Mouse (Mus musculus) large intestine, adult 2 months (tissue): ENCODE data around the gene Nmur2. TPM values are rescaled to one million over a fixed set of nuclear protein-coding genes. Genes with fewer than 3 reads are reported as not detected.

Source experiments
- DNase-seq: peaks from one replicate; pipeline ENCODE4 v3.0.0-alpha.2; 2012; ENCODE audit warnings: low read depth, low spot score
- WGBS: fragments of 180-500 bp; shearing (Covaris S2); methylation state at CpG from one replicate; pipeline ENCODE4 v1.1.7; 2018; 5-methylcytosine and 5-hydroxymethylcytosine counted together
- polyA plus RNA-seq: library from polyadenylated mRNA; depleted of rRNA; stranded (reverse); fragments of >200 nt; gene quantifications from 2 replicates; pipeline ENCODE4 v1.2.3, GENCODE M21; 2012; rRNA removed

The Nmur2 gene
- 0.32 and 1.4 TPM in 2 replicates for polyA plus RNA-seq

DNA sequence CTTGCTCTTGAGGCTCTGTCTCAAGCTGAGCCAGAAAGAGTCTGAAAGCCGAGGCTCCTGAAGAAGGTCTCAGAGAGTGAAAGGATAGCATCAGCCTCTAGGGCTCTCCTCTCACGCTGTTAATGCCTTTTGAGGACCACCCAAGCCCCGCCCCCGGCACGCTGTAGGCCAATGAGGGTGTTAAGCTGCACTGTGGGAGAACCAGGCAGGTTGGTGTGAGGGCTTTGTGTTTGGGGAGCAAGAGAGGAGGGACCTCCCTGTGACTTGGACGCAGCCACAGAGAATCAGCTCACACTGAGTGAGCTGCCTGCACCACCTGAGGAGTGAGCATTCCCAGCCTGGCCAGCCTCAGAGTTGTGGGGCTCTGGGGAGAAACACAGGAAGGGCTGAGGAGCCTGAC is at the start of gene Nmur2:
Nmur2 (minus strand) TSS at position 94 of the 400 bp plus-strand sequence.
- DNase-seq, result no peak

DNA sequence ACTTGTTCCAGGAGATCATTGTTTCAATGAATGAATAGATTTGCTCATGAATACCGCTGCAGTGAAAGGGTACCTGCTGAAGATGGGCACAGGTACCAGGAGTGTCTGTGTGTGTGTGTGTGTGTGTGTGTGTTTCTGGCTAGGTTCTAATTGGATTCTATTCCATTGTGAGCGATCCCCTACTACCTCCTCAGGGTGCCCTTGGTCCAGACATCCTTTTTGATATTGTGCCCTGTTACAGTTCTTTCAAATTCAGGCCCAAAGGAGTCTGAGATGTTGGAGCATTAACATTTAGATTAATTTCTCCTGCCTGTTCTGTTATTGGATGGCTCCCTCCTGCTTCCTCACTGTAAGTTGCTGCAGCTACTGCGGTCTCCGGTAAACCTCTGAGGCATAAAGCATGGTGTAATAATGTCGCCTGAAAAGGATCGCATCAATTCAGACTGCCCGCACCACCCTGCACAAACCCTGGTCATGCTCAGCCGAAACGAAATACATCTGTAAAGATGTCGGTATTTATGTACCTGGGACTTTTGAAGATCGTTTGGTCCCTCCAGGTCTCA is 48.4 kb upstream of the Nmur2 start:
- 87% methylated on average over 11 of the region's 11 CpGs for WGBS

More for the DNA sequence above, at the start of gene Nmur2:
- WGBS, result 8% methylated on average over 6 of the region's 6 CpGs

DNA sequence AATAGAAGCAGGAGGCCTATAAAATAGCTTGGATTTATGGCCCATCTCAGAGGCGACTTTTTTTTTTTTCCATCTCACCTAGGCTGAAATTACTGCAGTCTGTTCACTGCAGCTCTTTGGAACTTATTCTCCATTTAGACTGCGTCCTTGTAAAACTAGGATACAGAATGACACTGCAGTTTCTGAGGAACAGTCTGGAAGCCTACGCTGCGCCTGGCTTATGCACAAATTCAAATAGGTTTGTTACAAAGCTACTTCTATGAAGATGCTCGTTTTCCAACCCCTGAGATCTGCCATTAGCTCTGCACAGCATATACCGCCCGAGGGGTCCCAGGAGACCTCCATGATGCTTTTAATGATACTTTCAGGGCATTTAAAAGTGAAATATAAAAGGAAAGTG is 31.3 kb upstream of the Nmur2 start:
- WGBS, result 62% methylated on average over 7 of the region's 7 CpGs

More for the DNA sequence above, 48.4 kb upstream of the Nmur2 start:
- DNase-seq, result no peak

DNA sequence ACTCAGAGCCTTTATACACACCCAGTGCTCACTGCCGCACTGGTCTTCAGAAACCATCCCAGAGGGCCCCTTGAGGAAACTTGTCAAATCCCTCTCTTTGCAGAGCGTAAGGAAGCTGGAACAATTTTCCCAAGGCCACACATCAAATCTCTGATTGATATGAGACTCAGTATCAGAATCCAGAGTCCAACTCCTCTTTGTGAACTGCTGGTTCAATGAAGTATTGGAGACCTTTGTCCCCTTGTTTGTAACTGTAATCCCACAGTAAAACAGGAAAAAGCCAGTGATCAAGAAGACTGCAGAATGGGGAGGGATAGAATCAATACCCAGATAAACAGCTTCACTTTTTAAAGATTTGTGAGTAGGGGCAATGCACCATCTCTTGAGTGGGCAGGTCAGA is 28.8 kb upstream of the Nmur2 start:
- WGBS, result 44% methylated on average over 2 of the region's 2 CpGs
- DNase-seq, result no peak

More for the DNA sequence above, 31.3 kb upstream of the Nmur2 start:
- DNase-seq, result no peak

DNA sequence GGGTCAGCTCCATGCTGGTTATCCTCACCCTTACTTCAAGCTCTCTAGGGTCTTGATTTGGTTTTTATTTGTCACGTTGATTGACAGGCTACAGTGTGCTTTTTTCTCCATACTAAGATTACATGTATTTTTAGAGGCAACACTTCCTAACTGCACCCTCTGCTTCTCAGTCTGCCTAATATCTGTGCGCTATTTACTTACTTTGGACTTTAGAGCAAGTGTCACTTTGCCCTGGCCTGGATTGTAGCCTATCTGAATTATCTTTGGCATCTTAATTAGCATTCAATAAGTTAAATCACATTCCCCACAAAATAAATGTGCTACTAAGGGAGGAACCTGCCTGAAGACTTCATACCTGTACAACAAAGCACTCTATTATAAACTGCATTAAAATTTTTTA is 24.3 kb upstream of the Nmur2 start:
- 59% methylated on average over 2 of the region's 2 CpGs for WGBS

DNA sequence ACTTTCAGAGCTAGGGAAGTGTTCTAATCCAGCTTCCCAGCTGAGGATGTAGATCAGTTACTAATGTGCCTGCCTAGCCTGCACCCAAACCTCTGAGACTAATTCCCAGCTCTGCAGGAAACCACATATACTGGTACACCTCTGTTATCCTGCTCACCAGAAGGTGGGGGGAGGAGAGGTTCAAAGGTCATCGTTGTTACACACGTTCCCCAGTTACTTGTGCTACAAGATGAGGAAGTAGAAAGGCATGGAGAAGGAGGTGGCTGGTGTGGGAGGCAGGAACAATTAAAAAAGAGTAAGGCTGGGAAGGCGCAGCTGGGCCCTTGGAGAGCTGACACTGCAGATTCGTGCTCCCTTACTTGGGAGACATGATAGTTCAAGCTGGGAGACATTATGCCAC is 23.8 kb upstream of the Nmur2 start:
- DNase-seq, result peak; percentile 72
- WGBS, result 19% methylated on average over 4 of the region's 4 CpGs

More for the DNA sequence above, 24.3 kb upstream of the Nmur2 start:
- no peak for DNase-seq

DNA sequence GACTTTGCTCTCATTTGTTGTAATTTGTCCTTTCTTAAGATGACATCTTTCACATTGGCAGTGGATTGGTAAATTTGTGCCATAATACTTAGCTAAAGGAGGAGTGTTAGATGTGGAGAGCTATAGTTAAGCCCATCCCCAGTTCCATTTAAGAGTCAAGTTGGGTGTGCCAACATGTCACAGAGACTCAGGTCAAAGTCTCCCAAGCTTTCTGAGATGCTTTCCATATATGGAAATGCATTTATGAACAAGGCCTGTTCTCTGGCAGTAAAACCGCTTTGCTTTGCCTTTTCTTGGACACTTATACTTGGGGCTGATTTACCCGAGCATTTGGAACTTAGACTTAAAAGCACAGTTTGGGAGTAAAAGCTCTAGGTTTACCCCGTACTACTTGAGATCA is 18.4 kb upstream of the Nmur2 start:
- 18% methylated on average over 3 of the region's 3 CpGs for WGBS

DNA sequence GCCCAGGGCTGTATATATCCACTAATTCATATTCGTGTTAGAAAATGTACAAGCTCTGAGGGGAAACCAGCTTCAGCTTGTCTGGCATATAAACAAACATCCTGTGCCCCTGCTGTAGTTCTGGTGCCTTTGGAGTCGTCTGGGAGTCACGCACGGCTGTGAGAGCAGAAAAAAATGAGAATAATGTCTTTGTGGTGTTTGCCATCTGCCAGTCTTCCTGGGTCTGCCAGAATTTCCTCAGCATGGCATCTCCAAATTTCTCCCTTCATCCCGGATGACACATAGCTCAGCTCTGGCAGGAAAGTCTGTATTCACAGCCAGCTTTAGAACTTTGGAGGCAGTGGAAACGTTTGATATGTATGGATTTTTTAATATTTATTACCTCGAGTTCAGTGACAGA is 13.6 kb upstream of the Nmur2 start:
- 67% methylated on average over 7 of the region's 7 CpGs for WGBS
- DNase-seq, result no peak

More for the DNA sequence above, 18.4 kb upstream of the Nmur2 start:
- peak; percentile 54 for DNase-seq

DNA sequence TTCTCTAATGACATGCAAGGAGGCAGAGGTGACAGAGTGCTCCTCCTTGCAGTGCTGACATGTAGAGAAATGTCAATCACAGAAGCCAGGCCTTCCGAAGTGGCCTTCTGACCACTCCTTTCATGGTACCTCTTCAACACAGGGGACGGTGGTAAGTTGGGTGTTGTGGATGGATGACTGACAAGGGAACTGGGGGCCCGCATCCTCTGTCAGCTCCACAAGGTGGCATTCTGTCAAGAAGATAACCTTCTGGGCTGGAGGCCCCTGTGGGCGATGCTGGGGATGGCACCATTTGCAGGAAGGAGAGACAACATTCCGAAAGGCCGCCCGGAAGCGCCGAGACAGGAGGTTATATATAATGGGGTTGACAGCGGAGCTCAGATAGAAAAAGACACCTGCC is 14.0 kb downstream of the Nmur2 start:
- no peak for DNase-seq
- 85% methylated on average over 10 of the region's 10 CpGs for WGBS

DNA sequence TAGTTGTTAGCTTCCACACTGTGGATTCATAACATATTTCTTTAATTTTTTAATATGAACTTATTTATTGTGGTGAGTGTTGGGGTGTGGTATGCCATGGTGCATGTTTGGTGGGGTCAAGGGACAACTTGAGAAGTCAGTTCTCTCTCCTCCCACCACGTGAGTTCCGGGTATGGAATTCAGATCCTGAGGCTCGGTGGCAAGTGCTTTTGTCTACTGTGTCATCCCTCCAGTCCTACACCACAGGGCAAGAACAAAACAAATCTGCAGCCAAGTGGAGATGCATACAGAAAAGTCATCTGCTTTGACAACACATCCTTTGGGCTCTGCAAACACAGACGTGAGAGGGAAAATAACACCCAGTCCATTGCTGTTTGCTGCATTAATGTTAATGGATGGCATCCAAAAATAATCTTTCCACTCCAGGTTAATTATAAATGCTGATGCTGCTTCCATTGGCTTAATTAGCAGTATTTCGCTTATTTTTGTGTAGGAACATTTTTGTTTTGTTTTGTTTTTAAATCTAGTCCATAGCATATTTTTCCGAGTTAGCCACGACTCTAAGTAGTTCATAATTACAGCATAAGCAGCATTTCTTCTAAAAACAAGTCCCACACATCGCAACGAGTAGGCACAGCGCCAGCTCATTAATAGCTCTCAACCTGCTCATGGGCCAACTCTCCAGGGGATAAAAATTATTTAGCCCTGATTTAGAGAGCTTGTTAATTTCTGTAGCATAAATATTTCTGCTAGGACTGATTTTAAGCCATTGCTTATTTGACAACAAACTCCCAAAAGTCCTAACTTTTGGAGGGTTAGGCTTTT is 14.9 kb downstream of the Nmur2 start:
- 73% methylated on average over 10 of the region's 10 CpGs for WGBS
- DNase-seq, result no peak

DNA sequence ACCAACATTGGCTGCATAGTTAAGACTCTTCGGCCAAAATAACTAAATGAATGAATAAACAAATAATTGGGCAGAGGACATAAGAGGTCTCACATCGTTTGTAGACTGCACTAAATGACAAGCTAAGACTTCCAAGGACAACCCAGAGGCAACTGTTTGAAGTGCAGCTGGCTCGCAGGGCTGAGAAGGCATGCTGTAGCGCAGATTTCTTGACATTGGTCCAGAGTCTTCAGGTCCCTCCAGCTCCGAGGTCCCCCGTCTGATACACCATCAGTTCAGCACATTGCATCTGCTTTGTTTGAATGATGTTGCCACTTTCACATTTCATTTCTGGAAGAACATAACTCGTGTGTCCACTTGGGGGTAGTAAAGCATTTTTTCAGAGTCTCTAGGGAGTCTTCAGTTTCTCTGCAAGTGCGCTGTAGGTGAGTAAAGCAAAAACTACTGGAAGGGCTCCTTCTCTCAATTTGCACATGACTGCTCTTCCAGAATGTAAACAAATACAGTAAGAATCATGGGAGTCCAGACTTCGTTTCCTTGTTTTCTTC is 27.2 kb downstream of the Nmur2 start:
- DNase-seq, result no peak
- 38% methylated on average over 9 of the region's 9 CpGs for WGBS

DNA sequence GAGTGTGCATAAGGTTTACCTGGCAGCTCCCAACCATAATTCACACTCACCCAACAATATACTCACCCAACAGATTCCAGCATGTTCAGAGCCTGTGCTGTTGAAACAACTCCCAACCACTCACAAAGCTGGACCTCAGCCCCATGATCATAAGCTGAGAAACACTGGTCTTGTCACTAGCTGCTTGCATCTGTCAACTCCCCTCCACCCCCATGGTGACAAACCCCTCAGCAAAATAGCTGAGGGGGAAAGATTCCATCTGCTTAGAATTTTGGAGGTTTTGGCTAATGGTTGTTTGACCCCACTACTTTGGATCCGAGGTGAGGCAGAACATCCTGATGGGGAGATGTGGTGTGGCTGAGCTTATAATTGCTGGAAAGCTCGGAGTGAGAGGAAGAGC is 28.4 kb downstream of the Nmur2 start:
- no peak for DNase-seq
- WGBS, result 66% methylated on average over 2 of the region's 2 CpGs

DNA sequence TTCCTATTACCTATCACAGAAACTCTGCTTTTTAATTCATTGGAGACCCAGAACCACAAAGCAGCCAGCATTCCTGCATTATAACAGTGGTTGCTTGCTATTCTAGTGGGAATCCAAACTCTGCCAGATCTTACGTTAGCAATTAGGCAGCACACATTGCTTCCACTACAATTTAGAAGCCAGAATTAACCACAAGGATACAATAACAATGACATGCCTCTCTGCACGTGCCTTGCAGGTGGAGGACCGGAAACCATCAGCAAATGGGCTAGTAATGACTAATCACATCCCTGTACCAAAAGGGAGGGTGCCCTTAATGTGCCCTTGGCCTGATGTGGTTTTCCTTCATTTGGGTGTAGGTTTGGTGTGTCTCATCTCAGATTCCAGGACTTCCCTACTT is 32.5 kb downstream of the Nmur2 start:
- WGBS, result 54% methylated on average over 3 of the region's 3 CpGs
- DNase-seq, result no peak

DNA sequence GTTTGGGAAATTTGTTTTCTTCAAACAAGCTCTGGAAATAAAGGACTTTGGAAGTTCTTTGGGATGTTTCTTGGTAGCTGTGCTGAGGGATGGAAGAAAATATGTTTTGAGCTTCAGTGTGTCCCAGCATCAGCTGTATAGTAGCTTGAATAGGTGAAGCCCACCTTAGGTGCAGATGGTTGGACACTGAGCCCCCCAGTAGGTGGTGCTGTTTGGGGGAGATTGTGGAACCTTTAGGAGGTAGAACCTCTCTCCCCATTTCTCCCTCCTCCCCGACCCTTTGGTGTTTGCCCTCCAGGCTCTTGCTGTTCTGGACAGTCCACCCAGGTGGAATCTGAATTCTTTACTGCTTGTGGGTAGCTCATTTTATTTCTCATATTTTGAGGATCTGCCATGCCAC is 48.0 kb downstream of the Nmur2 start:
- no peak for DNase-seq
- WGBS, result 30% methylated on average over 1 of the region's 1 CpGs

DNA sequence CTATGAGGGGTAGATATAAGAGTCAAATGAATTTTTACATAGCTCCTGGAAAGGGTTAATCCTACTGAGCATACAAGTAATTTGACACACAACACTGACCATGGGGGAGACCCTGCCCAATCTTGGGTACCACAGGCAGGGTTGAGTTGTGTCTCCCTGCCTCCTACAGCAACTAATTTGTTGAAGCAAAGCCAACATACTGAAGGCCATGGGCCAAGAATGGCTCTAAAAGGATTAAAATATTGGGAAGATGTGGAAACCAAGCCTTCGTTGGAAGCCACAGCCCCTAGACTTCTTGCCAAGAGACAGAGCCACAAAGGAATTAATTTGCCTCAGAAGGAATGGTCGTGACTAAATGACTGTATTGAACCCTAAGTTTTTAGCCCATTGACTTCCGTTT is 48.7 kb downstream of the Nmur2 start:
- WGBS, result 54% methylated on average over 3 of the region's 3 CpGs
- DNase-seq, result no peak

DNA sequence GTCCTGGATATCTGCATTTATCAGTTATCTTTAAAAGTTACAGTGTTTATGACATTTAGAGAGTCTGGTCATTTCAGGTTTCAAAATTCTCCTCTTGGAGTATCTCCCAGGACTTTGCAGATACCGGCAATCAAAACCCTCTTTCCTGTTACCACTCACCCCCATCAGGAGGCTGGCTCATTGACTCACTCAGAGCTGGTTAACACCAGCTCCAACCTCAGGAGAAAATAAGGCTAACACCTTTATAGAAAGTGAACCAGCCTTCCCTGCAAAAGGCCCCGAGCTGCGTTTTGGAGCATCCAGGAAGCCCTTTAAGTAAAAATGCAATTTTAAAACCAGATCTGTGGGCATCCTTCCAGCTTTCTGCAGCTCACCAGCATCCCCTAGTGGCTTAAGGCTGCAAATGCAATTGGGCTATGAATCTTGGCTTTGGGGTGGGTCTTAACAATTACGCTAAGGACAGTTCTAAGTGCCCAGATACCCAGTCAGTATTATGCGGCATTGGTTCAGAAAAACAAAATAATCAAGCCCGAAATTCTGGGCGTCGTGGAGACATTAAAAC is 49.2 kb downstream of the Nmur2 start:
- no peak for DNase-seq
- 12% methylated on average over 8 of the region's 8 CpGs for WGBS

DNA sequence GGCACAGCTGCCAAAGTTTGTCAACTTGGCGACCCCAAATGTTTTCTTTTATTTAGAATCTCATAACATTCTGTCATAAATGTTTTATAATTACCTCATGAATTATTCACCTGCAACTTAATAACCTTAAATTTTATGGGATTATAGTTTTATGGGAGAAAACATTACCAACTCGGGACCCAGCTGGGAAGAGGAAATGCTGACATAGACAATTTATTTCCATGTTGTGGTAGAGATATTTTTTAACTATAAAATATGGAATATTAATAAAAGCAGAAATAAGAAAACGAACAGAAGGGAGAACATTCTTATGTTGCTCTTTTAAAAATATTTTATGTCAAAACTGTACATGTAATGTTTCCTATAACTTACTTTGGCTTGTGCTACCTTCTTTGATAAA is 56.2 kb downstream of the Nmur2 start:
- 33% methylated on average over 3 of the region's 3 CpGs for WGBS
- DNase-seq, result no peak

DNA sequence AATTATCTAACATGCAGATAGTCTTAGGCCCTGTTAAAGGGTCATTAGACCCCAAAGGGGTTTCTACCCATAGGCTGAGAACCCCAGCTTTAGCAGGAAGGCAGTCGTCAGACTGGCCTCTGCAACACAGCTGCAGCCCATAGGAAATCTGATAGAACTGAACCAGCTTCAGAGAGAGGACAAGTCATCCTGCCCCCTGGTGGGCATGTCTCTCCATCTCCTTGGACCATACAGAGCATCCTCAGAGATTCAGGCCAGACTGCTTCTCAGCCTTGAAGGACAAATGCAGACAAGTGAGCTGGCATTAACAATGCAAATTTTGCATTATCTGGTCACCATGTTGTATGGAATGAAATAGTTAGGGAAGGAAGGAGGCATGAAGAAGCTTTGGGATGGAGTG is 59.2 kb downstream of the Nmur2 start:
- DNase-seq, result no peak
- 36% methylated on average over 1 of the region's 1 CpGs for WGBS

DNA sequence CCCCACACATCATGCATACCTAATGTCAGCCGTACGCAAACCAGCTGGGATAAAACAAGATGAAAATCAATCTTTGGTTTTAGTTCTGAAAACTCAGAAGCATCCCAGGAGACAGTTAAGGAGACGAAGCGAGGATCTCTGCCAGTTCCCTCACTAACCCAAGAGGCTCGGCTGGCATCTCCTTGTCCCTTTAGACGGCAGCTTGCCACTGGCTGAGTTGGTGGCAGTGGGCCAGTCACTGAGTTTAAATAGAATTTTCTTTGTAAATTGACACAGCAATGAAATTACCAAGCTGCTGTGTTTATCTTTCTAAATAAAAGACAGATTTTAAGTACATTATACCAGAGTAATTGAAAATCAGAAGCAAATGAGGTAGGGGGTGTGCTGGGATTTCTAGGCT is 62.7 kb downstream of the Nmur2 start:
- DNase-seq, result no peak
- WGBS, result 74% methylated on average over 6 of the region's 6 CpGs
